Mouse (Mus musculus) urinary bladder, adult 18-20 months (tissue): Measurements from ENCODE around the gene Adrb1.

ENCODE experiments used
- DNase-seq, 2 experiments: peaks; one replicate each; pipeline ENCODE4 v3.0.0; 2022; ENCODE audit warnings: low spot score in 2 of 2, mixed read lengths in 2 of 2

The Adrb1 gene

DNA sequence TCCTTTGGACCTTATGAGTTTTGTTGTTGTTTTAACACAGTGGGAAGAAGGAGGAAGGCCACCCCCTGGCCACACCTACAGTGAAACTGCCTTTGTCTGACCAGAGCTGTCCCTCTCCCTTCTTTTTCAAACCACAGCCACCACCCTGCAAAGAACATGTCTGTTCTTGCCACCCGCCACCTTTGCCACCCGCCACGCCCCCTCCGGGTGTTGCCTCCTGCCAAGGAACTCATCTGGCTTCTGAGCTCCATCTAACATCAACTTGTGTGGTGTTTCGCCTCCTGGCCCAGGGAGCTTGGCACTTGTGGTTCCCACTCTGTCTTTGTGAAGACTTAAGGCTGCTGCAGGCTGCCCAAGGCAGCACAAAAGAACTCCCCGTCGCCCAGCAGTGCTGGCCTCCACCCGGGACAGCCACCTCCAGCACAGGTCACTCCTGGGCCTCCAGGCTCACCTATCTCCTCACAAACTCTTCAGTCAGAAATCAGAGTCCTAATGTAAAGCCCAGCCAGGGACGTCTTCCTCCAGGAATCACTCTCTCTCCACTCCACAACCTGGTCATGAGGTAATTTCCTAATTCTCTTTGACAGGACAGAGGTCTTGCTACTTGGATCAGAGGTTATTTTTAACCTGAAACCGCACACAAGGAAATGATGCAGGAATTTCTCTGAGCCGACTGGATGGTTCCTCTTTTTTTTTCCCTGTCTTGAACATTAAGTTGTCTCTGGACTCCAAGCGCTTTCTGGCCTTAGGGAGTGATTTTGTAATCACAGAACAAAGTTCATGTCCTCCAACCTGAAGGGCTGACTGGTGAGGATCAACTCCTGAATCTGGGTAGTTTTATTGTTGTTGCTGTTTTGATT lies 18.5 kb upstream of the Adrb1 start:
- DNase-seq: peak; percentile 47 to 55

DNA sequence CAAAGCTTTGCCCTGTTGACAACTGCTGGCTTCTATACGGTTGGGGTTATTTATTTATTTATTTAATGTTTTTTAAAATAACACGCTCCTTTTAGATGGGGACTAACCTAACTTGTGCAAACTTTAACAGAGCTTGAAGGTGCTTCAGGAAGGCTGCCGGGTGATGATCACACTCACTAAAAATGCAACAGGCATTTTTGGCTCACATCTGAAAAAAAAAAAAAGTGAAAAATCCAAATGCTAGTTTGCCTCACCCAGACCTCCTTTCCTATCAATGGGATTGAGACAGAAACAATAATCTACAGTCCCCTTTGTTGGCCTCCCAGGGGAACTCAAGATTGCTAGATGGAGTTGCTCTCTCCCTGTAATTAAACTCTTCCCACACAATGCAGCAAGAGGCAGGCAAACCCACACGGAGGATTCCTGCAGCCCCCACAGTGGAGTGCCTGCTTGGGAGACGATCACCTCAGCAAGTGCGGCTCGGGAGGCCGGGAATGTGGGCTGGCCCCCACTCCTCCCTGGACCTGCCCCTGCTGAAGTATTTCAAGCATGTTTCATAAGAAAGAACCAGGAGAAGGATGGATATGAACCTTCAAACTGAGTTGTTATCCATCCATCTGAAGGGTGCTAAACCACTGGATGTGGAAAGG lies 16.8 kb upstream of the Adrb1 start:
- DNase-seq: no peak

DNA sequence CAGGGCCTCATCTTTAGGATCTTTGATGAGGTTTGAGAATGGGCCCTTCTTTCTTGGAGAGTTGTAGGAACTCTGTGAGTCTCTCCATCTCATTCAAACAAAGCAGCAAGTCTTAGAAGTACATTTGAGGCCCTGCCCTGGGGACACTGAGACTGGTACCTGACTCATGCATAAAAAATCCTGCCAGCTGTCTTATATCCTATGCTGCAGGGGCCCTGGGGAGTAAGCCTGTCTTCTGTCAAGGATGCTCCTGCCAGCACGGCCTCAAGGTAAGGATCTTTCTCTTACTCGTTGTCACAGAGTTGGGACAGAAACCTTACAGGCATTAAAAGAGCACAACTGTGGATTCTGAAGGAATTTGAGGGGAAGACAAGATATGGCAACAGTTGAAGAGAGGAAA lies 13.2 kb upstream of the Adrb1 start:
- no peak for DNase-seq

DNA sequence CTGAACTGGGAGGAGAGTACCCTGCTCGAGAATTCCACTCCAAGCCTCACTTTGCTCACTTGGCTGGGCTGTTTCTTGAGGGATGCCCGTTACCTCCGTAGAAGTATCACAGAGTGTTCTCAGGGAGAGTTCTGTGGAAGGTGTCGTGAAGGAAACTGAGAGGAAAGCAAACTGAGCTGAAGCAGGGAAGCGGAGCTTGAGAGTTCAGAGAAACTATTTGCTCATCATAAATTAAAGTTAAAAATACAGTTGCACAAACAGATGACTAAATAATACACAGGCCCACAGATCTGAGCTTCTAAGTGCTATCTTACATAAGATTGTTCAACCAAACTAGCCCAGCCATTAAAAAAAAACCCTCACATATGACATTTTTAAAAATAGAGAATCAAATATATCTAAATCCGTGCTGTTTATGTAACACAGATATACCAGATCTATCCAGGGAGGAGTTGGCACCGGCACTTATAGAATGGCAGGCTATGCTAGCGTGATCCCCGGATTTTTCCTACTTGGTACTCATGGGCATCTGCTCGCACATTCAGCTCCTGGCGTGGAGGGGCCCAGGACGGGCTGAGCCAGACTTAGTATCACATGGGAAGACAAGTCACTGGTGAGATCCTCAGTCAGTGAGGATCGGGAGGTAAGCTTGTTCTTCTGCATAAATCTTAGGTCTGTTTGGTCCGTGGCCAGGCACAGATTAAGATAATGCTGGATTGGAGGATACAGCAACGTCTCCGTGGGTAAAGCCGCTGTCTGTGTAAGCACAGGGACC lies 11.7 kb upstream of the Adrb1 start:
- no peak for DNase-seq

DNA sequence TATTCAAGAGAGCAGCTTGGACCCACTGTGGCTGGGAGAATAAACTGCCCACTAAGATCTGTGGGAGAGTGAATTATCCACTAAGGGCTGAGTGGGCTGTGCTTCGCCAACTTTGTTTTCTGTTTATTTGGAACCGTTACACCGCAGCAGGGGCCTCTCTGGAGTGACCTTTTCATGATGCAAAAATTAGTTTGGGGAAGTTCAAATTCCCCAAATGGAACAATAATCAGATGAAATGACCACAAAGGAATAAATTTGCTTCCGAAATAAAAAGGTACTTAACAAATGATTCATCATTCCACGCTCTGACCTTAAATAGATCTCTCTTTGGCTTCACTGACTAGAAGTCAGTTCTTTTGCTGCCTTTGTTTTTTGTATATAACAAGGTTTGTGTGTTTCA lies 8.4 kb upstream of the Adrb1 start:
- no peak for DNase-seq

DNA sequence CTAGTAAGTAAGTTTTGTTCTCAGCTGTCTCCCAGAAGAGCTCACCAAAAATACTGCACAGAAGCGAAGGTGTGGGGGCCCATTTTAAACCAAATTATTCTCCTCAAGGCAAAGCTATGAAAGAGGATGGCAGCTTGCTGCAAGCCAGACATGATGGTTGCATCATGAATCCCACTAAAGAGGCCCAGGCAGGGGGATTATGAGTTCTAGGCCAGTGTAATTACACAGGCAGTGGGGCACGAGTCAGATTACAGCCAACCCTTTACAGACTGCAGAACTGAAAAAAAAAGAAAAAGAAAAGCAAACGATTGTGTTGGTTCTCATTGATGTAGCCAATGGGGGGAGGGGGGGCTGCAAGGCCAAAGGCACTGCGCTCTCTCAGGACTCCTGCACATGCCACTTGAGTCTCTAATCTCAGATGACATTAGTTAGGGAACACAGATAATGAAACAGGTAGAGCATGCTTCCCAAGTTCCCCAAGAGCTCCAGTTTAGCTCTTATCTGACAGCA lies 7.3 kb upstream of the Adrb1 start:
- DNase-seq: no peak

DNA sequence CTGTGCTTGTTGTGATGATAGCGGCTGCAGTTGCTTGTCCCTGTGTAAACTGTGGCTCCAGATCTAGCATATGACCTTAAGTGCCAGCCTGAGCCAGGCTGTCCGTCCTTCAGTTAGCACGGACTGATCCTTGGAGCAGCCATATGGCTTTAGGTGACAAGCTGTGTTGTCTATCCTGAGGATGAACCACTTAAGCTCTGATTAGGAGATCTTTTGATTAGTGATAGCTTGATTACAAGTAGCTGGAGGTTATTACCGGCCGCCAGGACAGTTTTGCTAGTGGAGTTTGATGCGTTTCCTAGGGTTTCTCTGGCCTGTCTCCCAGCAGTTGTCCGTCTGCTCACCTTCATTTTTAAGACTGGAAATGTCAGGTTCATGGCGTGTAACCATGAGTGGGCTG lies 4.0 kb upstream of the Adrb1 start:
- DNase-seq: no peak

DNA sequence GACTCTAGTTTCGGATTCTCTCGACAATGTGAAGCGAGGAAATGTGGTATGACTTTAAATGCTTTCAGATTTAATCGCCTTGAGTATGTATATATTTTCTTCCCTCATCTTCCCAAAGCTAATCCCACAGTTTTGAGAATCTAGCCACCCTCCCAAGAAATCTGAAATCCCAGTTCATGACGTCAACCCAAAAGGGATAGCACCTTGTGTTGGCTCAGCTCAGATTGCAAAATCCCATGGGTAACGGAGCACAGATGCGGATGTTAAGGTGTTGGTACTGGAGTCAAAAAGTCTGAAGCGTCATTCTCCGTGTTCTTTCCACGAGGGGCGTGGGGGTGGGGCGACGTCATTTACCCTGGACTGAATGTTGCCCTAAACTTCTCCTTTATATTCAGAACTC lies 1.1 kb upstream of the Adrb1 start:
- DNase-seq: no peak

DNA sequence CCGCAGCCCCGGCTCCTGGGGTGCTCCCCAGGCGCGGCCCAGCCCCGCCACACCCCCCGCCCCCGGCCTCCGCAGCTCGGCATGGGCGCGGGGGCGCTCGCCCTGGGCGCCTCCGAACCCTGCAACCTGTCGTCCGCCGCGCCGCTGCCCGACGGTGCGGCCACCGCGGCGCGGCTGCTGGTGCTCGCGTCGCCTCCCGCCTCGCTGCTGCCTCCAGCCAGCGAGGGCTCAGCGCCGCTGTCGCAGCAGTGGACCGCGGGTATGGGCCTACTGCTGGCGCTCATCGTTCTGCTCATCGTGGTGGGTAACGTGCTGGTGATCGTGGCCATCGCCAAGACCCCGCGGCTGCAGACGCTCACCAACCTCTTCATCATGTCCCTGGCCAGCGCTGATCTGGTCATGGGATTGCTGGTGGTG lies 300 bp downstream of the Adrb1 start:
- no peak for DNase-seq

DNA sequence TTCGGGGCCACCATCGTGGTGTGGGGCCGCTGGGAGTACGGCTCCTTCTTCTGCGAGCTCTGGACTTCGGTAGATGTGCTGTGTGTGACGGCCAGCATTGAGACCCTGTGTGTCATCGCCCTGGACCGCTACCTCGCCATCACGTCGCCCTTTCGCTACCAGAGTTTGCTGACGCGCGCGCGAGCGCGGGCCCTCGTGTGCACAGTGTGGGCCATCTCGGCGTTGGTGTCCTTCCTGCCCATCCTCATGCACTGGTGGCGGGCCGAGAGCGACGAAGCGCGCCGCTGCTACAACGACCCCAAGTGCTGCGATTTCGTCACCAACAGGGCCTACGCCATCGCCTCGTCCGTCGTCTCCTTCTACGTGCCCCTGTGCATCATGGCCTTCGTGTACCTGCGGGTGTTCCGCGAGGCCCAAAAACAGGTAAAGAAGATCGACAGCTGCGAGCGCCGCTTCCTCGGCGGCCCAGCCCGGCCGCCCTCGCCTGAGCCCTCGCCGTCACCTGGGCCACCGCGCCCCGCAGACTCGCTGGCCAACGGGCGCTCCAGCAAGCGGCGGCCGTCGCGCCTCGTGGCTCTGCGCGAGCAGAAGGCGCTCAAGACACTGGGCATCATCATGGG lies 822 bp downstream of the Adrb1 start:
- DNase-seq: peak in 1 of 2 experiments; percentile 45

DNA sequence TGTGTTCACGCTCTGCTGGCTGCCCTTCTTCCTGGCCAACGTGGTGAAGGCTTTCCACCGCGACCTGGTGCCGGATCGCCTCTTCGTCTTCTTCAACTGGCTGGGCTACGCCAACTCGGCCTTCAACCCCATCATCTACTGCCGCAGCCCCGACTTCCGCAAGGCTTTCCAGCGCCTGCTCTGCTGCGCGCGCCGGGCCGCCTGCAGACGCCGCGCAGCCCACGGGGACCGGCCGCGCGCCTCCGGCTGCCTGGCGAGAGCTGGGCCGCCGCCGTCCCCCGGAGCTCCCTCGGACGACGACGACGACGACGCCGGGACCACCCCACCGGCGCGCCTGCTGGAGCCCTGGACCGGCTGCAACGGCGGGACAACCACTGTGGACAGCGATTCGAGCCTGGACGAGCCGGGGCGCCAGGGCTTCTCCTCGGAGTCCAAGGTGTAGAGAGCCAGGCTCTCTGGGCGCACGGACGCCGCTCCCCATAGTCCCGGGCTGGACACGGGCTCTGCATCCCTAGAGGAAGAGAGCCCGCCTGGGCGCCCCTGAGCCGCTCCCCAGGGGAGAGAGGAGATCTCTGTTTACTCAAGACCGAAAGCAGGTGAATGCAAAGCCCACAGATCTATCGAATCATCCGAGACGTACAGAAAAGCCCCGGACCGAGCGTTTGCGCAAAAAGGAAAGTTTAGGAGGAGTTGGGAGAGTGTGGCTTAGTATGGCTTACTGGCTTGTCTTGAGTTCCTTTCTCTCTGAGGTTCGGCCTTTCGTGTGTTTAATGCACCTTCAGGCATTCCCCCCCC lies 1.5 kb downstream of the Adrb1 start:
- DNase-seq: peak; percentile 46 to 61

DNA sequence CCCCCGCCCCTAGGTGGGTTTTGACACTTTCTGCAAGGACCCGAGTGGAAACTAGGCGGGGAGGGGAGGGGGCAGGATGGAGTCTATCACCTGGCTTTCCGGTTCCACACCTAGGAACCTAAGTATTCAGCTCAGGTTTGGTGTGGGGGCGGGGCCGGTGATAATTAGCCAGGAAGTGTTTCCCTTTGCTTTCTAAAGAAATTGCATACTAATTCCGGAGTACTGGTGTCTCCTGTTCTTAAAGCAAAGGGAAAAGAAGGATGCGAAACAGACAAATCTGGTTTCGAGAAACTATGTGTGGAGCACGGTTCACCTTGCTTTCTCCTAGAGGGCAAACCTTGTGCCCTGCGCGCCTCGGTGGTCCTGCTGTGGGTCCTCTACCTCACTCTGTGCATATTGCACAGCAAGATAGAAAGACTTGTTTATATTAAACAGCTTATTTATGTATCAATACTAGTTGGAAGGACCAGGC lies 2.2 kb downstream of the Adrb1 start:
- DNase-seq: no peak

DNA sequence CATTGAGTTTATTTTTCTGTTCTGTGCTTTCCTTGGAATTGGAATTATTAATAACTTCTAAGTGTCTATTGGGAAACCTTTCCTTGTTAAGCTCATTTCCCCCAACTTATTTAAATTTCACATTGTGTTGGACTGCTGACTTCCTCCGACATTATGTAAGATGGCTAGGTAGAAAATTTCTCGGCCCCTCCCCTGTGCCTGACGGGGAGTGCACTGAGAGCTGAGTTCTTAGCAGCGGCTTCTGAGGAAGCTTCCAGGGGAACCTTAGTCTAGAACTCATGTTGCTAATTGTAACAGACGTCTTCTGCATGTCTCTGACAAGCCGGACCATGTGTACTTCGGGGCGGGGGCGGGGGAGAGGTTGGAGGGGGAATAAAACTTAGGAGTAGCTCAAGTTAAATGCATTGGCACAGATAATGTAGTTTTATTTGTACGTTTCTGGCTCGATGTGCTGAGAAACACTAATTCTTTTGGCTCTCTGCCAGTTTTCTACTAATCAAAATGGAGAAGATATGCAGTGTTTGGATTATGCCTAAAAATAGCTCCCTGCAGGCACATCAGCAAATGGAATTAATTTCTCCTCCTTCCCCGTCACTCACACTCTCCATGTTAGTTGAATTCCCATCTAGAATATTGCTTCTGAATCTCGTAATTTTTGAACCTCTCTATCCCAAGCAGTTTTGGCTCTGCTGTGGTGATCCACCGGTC lies 5.3 kb downstream of the Adrb1 start:
- DNase-seq: no peak

DNA sequence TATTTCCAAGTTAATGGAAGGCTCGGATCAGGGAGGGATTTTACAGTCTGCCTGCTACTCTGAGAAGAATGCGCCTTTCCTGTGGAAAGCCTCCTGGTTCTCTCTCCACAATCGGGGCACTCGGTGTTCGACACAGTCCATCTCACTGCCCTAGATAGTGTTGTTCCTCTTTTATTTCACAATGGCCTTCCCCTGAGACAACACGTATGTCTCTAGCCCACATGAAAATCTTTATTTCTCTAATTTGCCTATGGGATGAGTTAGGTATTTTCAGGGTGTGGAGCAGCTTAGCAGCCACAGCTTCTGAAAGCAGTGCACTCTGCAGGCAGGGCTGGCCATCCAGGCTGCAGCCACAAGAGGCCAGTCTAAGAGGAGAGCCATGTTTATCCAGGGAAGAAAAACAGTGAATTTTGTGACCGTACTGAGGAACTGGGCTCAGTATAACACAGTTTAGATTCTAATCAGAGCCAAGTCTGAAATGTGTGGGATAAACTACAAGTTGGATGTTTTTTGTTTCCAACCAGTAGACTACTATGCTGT lies 12.1 kb downstream of the Adrb1 start:
- DNase-seq: no peak

DNA sequence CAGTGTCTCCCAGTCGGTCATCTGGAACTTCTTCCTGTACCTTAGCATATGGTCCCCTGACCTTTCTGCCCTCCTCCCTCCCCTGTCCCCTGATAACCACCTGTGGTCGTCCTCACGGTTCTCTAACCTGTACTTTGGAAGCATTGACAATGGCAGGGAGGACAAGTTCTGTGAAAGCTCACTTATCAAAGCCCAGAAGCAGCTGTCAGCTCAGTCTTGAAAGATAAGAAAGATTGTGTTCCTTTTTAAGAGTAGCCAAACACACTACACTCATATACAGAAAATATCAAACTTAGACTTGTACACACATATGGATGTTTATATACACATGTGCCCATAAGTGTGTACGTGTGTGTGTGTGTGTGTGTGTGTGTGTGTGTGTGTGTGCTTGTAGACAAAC lies 13.7 kb downstream of the Adrb1 start:
- DNase-seq: no peak

DNA sequence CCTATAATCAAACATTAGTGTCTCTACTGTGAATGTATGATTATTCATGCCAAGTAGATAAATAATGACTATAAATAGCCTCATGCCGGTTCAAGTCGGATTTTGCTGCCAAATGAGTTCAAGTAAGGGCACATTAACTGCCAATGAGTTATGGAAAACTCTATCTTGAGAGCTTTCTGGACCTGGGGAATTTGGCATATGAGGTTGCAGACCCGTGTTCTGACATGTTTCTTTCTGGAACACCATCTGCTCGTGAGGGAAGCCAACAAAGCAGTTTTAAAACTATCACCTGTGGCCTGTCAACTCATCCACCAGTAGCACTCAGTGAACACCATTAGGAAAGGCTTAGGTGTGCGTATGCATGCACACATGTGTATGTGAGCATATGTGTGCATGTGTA lies 14.3 kb downstream of the Adrb1 start:
- no peak for DNase-seq

DNA sequence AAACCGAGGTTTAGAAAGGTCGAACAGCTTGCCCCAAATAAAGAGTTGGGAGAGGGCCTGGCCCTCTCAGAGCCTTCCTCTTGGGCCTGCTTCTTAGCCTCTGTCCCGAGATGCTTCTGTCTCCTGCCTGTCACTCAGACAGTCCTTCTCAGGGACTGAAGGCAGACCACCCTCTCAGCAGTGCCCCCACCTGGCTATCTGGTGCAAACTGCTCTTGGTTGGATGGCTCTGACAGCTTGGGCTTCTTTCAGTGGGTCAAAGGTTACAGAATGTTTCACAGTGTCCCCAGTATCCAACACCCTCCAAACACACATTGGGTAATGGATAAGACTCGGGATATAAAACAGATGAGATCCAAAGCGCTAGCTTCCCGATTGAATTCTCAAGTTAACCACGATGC lies 23.1 kb downstream of the Adrb1 start:
- DNase-seq: no peak

DNA sequence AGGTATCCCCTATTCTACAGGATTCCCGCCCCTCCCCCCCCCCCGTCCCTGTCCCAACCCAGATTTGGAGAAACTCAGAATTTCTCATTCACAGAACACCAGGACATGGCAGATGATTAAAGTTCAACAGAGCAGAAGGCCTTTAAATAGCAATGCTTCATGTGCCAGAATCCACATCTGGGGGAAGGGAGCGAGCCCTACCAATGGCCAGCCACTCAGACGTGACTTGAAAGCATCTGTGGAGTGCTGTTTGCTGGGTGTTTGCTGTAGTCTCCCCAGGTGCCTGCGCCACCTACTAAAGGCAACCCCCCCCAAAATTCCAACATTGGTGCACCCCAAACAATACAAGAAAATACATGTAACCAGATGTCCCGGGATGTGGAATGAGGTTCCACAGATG lies 23.5 kb downstream of the Adrb1 start:
- DNase-seq: no peak

DNA sequence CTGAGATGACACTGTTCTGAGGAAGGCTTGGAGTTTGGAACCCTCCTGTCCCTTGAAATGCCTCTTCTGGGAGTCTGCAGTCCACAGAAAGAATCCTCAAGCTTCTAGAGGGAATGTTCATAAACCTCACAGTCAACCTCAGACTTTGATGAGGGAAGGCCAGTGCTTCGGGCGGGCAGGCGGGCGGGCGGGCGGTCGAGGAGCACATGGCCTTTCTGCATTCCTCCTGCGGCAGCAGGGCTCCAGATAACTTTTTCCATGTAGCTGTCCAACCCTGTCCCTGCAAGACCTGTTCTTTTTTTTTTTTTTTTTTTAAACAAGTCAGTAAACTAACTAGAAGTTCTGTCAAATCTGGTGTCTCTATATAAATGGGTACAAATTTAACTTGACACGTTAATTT lies 24.6 kb downstream of the Adrb1 start:
- DNase-seq: no peak

DNA sequence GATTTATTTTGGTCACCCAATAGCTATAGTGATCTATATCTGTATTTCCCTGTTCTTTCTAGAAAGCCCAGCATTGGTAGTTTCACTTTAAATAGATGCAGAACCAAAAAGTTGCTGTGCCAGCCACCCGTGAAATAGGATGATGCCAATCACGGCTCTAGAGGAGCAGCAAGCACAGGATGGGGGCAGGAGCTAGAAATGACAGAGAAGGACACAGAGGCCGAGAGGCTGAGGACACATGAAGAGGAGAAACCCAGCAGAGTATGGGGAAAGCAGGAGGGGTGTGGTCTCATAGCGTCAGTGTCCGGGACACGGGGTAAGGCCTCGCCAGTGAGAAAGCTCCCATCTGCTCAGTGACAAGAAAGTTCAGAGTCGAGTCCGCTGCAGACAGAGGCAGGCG lies 25.9 kb downstream of the Adrb1 start:
- DNase-seq: no peak
